Mouse (Mus musculus) mesoderm, embryonic 11.5 days (tissue): ENCODE data around the gene Olfr8.
"Not testable (repeated sequence)": the region's sequence is repeated elsewhere in the genome, so short reads cannot be mapped to it uniquely, and the experiment has no call there.

Experiments
- DNase-seq: peaks from one replicate; pipeline ENCODE4 v3.0.0-alpha.2; 2012; ENCODE audit warnings: low read depth, low spot score

The Olfr8 gene

DNA sequence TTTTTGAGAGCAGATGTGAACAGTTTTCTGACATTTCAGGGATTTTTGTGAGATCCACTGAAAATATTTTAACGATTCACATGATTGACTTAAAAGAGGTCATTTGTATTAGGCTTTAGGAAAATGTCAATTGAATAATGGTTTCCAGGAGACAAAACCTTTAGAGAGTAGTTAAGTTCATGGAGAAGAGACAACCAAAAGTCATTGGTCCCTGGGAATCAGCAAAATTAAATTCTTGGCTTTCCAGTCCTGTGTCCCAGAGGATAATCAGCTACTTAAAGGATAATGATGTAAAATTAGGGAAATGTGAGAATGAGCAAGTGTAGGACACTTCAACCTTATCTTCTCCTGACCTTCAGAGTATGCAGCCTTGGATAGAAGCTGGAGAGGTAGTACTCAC, at the start of gene Olfr8:
Gene Olfr8 (plus strand): TSS at position 301 of the 400 bp plus-strand sequence.
- DNase-seq = not testable (repeated sequence)

DNA sequence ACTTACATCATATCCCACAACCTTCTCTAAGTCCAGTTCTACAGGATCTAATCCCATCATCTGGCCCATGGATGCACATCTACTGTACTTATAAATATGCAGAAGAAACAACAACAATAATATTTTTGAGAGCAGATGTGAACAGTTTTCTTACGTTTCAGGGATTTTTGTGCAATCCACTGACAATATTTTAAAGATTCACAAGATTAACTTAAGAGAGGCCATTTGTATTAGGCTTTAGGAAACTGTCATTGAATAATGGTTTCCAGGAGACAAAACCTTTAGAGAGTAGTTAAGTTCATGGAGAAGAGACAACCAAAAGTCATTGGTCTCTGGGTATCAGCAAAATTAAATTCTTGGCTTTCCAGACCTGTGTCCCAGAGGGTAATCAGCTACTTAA, 37.6 kb upstream of the Olfr8 start, which contains the start of gene Olfr1354:
Gene Olfr1354 (plus strand): TSS at position 301 of the 400 bp plus-strand sequence.
- not testable (repeated sequence) for DNase-seq

DNA sequence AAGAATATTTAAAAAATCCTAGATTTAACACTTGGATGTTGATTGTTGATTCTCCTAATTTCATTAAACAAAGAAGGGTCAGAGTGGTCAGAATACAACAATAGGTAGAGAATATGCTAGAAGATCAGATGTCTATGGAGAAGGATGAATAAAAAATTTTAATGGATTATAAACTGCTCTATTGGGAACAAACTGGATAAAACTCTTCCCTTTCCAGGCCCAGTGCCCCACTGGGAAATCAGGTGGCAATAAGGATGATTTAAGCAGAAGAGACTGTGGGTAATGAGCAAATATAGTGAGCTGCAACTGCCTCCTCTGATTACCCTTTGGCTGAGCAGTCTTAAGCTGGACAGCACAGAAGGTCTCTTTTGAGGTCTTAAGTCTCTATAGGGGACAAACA, 12.6 kb downstream of the Olfr8 start, which contains the start of gene Olfr1353:
Gene Olfr1353 (plus strand): TSS at position 301 of the 400 bp plus-strand sequence.
- not testable (repeated sequence) for DNase-seq

DNA sequence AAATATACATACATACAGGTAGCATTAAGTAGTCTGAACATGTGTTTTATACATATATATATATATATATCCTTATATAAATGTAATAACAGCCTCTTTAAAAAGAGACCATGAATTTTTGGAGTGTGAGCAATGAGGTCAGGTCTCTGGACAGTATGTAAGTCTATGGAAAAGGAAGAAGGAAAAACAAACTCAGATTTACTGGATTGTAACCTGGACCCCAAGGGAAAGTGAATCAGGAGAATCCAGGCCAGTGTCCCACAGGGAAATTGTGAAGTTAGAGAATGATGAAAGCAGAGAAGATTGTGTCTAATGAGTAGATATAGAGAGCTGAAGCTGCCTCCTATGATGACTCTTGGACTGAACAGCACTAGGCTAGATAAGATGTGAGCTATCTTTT, 30.3 kb downstream of the Olfr8 start, which contains the start of gene Olfr1352:
Gene Olfr1352 (plus strand): TSS at position 301 of the 400 bp plus-strand sequence.
- no peak for DNase-seq
